ENCODE assay signal across 10 mouse cellular contexts in the genomic region with DNA sequence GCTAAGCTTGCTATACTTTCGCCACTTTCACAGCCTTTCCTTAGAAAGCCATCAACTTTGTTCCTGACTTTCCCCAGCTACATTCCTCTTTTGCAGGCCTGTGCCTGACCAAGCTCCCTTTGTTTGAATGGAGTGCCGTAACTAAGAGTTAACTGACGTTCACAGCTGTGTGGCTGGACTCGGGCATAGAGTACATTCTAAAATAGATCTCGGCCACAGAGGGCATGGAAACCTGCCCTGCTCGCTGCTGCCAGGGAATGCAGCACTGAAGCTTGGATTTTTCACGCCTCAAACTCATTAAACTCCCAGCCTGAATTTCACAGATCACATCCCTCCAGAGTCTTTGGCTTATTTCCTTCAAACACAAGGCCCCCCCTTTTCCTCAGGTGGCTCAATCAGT.
A peak's percentile ranks its signal among the peaks of the same experiment; 100 is the strongest.
DNase-seq lines count a peak whose midpoint lies in the region; ATAC-seq lines count a peak whose summit lies in the region.
"Had no signal": no experiment of that assay in that cellular context is flagged by ENCODE, and none has a peak within 500 bp of the region (broad histone marks: within the 10 kb centered on the region; RNA-seq: fewer than 3 reads in every experiment).

No protein-coding gene starts in this region.

- no peak overlapping the region for H3K27ac ChIP-seq in hindbrain, embryonic 16.5 days (ENCODE audit: low read depth, low read length)
- no peak overlapping the region for H3K27ac ChIP-seq in hindbrain, embryonic 12.5 days
- H3K27ac ChIP-seq: macrophage had no signal

- H3K9ac ChIP-seq in hindbrain, embryonic 16.5 days (ENCODE audit: low read depth, low read length) = no peak overlapping the region
- no peak overlapping the region for H3K9ac ChIP-seq in hindbrain, embryonic 12.5 days

- H3K27me3 ChIP-seq in hindbrain, embryonic 16.5 days (replicated peaks; ENCODE audit: control insufficient read depth, insufficient read depth, low read length) = no peaks in the 10 kb centered on the region
- no peaks in the 10 kb centered on the region for H3K27me3 ChIP-seq in hindbrain, embryonic 12.5 days

- H3K4me2 ChIP-seq in hindbrain, embryonic 16.5 days (ENCODE audit: low read length) = no peak overlapping the region
- no peak overlapping the region for H3K4me2 ChIP-seq in hindbrain, embryonic 12.5 days (replicated peaks)

- 44% methylated on average over 7 of the region's 7 CpGs for WGBS in hindbrain, embryonic 16.5 days
- 57% methylated on average over 7 of the region's 7 CpGs for WGBS in hindbrain, embryonic 12.5 days

- no peaks in the 10 kb centered on the region for H3K9me3 ChIP-seq in hindbrain, embryonic 16.5 days (ENCODE audit: control insufficient read depth, low read length)
- no peaks in the 10 kb centered on the region for H3K9me3 ChIP-seq in hindbrain, embryonic 12.5 days (replicated peaks)

- intact Hi-C loops in gastrocnemius, postnatal 14 days (cut with DNase I; ENCODE audit: low total_unique reads) = no loop called here

- DNase-seq in Muller cell, postnatal 12 days (ENCODE audit: inconsistent ontology term) = peak; percentile 59
- DNase-seq in gastrocnemius, postnatal 14 days = peak; percentile 73
- DNase-seq in kidney, adult 9 months = peak; percentile 66
- DNase-seq in ovary, postnatal 36 days (ENCODE audit: low spot score) = no peak
- no peak for DNase-seq in cerebellum, postnatal 36 days

- no peaks in the 10 kb centered on the region for H3K4me1 ChIP-seq in hindbrain, embryonic 16.5 days (ENCODE audit: control insufficient read depth, insufficient read depth, low read depth, low read length)
- H3K4me1 ChIP-seq in hindbrain, embryonic 12.5 days = peaks cover 8% of the 10 kb centered on the region

- no peak overlapping the region for H3K4me3 ChIP-seq in hindbrain, embryonic 16.5 days (ENCODE audit: low read length)
- H3K4me3 ChIP-seq in hindbrain, embryonic 12.5 days = no peak overlapping the region

- no peaks in the 10 kb centered on the region for H3K36me3 ChIP-seq in hindbrain, embryonic 16.5 days (ENCODE audit: control insufficient read depth, insufficient read depth, low read length)
- H3K36me3 ChIP-seq in hindbrain, embryonic 12.5 days = no peaks in the 10 kb centered on the region

- 0 out of 2 replicates have a peak, but pooled peaks have one; percentile 32 for ATAC-seq in hindbrain, embryonic 16.5 days
- ATAC-seq in hindbrain, embryonic 12.5 days (ENCODE audit: low FRiP score) = no peak
- no peak for ATAC-seq in megakaryocyte progenitor cell, adult 5-6 weeks (replicated peaks; ENCODE audit: poor library complexity)
- ATAC-seq: intestine, postnatal 0 days had no signal

Comparison
In these comparisons a context has a peak if more than half of its experiments do, and no peak if none do; other contexts are left out.
1. DNase-seq: peak in Muller cell, postnatal 12 days (single experiment), gastrocnemius, postnatal 14 days (single experiment) and kidney, adult 9 months (single experiment); none in ovary, postnatal 36 days (single experiment) and cerebellum, postnatal 36 days (0 of 2).